Mouse (Mus musculus) cerebral cortex, adult 2 months (tissue): Measurements from ENCODE around the gene Scn4b.

Experiments used
- WGBS: fragments of 180-500 bp; shearing (Covaris S2); methylation state at CpG from one replicate; pipeline ENCODE4 v1.1.7; 2018; 5-methylcytosine and 5-hydroxymethylcytosine counted together

The Scn4b gene

DNA sequence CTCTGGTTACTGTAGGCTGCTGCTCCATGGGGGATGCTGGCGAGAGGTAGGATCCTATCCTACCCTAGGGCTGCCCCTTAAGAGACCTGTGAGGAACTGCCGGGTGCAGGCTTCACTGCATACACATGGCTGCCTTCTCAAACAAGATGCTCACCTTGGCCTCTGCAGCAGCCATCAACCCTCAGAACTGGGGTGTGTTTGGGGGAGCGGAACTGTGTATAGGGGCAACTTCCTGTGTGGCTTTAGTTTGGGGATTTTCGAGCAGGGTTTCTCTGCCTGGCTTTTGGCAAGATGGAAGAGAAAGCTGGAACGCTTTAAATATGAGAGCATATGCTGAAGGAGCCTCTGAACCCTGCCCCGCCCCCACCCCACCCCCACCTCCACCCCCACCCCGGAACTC, 11.3 kb upstream of the Scn4b start:
- 57% methylated on average over 7 of the region's 7 CpGs for WGBS

DNA sequence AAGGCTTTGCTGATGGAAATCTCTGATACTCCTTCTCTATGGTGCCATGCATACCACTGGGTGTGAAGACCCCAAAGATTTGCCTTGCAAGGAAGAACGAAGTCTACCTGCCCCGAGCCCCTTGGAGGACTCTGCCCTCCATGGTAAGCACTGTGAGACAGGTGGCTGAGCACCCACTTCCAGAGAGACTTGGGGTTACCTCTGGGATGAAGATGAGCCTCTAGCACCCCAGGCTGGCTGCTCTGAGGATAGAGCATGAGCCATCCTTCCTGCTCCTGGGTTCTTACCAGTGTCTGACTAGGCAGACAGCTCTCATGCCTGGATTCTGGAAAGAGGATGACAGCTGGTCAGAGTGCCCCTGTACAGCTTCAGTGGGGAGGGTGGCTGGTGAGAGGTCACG, 8.1 kb upstream of the Scn4b start:
- WGBS: 95% methylated on average over 3 of the region's 3 CpGs

DNA sequence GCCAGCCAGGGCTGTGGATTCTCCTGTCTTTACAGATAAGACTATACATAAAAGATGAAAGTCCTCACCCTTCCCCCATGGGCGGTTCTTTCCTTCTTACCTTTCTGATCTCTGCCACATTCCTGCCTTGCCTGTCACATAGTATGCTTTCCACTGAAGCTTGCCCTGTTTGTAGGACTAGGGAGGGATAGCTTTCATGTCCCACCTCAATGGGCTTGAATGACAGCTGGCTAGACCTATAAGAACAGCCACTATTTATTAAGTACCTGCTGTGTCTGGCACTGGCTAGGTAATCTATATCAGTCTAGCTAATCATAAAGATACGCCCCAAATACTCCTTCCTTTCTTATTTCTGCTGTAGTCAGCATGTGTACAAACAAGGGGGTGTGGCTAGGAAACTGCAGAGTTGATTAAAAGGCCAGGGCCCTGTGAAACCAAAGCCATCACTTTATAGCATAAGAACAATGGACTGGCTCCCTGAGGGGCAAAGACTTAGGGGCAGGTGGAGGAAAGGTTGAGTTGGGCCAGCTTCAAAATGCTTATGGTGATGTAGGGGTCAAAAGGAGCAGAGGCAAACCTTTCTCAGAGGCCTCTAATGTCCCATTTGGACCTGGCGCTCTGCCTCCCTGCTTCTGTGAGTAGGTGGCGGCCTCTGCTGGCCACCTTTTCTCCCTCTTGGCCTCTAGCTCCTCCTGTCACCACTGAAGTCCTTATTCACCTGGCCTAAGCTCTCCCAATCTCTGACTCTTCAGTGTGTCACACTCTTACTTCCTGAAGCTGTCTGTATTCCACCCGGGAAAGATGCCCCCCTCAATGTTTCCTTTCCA, 4.5 kb upstream of the Scn4b start:
- 46% methylated on average over 5 of the region's 5 CpGs for WGBS

DNA sequence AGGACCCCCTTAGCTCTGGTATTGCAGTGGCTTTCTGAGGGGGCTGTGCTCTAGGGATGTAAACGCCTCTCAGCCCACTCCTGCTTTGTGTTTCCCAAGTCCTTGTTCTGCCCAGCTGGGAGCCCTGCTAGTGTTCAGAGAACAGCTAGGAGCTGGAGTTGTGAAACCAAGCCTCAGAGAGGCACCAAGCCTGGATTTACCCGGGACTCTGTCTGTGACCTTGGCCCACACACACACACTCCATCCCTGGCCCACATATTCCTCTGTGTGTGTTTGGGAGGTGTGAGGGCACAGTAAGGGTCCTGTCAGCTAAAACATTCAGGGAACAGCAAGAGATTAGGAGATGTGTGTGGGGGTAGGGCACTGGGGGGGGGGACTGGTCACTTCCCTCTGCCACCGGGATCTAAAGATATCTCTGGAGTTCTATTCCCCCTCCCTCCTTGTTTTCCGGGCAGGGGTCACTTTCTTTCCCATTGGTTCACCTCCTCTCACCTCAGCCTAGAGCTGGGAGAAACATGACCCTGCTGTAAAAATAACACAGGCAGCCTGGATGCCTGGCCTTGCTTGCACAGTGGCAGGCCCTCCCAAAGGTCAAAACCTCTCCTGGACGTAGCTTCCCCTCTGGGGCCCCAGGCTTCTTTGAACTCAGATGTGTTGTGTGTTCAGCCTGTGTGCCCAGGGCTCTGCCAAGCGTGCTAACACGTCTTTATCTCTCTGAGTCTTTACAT, 1.6 kb upstream of the Scn4b start:
- WGBS: 51% methylated on average over 7 of the region's 7 CpGs

DNA sequence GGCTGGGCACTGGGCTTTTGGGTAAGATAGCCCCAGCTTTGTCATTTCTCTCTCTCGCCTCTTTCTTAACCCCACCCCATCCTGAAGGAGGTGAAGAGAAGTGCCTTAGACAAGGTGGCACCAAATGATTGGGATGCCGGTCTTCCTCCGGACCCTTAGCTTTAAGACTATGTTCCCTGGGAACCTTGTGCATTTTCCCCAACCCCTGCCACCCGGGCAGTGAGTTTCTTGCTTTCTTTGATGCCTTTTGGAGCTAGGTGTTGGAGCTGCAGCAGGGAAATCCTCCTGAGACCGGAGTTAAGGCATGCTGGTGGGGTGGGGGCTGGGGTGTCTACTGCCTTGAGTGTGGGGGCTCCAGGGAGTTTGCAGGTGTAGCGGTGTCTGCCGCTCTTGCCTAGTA, 887 bp downstream of the Scn4b start:
- 13% methylated on average over 7 of the region's 7 CpGs for WGBS

DNA sequence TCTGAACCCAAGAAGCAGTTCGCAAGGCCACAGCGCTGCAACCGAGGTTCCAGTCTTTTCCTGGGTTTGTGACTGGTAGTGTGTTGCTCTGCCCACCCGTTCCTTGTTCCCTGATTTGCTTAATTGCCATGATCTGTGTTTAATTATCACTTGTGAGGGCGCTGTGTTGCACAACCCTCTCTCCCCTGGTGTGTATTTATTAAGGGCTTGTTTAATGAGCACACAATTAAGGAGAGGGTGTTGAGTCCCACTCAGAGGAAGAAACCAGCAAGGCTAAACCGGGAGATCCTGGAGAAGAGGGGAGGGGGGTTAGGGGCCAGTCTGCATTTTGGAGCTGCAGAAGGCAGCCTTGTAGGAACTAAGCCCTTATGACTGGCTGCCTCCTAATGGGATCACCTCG, 2.8 kb downstream of the Scn4b start:
- 70% methylated on average over 7 of the region's 7 CpGs for WGBS

DNA sequence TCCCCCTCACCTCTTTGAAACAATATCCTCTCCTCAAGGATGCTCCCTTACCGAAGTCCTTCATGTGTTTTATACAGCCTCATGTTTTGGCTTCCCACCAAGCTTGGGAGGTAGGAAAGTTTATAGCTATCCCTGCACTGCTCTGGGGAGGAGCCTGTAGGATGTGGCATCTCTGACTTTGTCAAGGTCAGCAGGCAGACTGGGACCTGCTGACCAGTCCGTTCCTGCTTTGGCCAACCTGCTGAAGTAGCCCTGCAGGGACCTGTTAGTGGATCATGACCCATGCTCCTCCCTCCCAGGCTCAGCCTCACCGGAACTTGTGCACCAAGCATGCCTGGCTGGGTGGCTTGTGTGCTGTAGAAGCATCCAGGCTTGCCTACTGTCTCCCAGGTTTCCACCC, 4.5 kb downstream of the Scn4b start:
- WGBS: 54% methylated on average over 3 of the region's 3 CpGs

DNA sequence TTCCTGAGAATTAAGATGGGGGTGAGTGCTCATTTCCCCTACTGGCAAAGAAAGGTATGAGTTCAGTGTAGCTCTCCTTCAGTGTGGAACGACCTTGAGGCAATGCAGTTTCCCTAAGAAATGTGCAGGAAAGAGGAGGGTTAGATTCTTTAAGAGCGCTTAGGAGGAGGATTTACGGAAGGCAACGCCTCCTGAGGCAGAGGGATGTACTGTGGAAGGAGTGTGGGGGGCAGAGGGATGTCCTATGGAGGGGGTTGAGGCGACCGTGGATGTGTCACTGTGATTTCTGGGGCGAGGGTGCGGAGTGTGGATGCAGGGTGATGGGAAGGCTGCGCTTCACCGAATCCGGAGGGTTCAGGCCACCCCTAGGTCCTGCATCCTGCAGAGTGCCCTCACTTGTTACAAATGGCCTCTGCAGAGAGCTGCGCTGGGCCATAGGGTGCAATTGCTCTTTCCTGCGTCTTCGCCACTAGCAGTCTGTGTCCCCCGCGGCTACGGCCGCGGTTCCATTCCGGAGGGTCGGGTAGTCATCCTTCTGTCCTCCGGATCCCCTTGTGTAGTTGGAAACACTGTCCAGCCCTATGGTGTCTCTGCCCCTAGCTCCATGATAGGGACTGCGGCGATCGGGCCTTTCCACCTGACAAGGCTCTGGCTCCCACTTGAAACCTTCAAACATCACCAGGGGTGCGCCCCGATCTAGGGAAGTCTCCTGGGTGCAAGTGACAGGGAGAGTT, 7.5 kb downstream of the Scn4b start:
- WGBS: 3% methylated on average over 27 of the region's 27 CpGs

DNA sequence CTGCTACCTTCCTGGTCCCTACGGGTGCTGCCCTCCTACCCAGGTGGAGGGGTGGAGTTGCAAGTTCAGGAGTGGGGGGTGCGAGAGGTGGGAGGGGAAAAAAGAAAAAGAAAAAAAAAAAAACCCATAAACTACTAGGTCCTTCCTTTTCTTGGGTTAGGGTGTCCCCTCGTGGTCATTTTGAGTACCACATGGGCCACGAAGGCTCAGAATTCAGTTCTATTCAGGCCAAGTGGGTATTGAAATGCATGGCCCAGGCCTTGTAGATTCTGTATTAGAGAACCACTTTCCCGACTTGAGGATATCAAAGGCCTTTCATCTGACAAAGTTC, 8.0 kb downstream of the Scn4b start:
- WGBS: 3% methylated on average over 5 of the region's 5 CpGs

DNA sequence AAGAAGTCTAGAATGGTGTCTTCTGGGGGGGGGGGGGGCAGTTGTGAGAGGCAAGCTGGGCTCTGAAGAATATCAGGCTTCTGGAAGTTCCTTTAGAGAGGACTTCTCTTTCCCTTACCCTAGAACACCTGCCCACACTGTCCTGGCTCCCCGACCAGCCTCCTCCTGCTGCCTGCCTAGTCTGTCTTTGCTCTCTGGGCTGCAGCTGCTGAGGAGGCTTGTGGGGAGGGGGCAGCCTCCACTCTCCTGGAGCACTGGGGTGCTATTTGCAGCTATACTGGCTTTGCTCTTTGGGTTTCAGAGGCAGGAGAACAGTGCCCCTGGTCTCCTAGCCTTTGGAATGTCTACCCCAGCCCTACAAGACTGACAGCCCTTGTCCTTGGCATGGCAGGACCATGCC, 12.7 kb downstream of the Scn4b start:
- 56% methylated on average over 1 of the region's 1 CpGs for WGBS

DNA sequence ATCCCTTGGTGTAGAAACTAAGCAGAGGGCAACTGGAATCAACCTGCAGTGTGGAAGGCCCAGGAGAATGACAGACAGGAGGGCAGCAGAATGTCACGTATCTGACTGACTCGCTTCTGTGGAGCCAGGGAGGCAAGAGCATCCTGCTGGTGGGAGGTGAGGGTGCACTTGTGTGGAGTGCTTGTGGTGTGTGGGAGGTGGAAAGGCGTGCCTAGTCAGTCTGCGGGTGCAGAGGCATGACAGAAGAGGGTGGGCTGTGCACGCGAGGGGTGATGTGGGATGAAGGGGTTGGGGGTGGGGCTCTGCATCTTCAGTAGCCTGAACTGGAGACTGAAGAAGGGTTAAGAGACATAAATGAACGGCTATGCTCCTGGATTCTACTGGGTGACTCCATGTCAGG, 15.2 kb downstream of the Scn4b start:
- 53% methylated on average over 7 of the region's 7 CpGs for WGBS

DNA sequence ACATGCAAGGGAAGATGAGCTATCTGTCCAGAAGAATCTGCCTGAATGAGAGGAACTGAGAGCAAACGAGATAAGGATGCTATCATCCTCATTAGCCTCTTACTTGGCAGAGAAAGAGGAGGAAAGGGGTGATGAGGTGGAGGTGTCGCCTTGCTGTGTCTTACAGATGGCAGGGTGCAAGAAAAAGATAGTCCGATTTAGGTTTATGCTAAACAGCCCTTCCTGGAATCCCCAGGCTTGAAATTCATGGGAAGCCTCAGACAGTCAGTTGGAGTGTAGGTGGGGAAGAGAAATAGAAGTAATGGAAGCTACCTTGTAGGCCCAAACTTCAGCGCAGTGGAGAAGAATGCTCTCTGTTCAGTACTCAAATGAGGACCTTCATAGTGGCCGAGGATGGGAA, 29.7 kb downstream of the Scn4b start:
- 43% methylated on average over 5 of the region's 5 CpGs for WGBS

DNA sequence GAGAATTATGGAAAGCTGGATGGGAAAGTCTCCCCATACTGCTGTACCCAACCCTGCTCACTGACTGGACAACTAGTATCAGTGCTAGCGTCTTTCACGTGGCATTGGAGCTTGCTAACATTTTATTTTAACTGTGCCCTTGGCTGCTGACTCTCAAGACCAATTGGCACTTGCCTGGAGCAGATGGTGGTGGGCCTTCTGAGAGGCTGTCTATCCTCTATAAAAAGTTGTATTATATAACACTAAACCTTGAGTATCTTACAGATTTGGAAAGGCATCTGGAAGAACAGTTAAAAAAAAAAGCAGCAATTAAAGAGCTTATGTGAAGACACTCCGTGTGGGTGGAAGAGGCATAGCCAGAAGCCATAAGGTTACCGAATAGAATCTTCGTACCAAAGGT, 32.0 kb downstream of the Scn4b start:
- 48% methylated on average over 5 of the region's 5 CpGs for WGBS

DNA sequence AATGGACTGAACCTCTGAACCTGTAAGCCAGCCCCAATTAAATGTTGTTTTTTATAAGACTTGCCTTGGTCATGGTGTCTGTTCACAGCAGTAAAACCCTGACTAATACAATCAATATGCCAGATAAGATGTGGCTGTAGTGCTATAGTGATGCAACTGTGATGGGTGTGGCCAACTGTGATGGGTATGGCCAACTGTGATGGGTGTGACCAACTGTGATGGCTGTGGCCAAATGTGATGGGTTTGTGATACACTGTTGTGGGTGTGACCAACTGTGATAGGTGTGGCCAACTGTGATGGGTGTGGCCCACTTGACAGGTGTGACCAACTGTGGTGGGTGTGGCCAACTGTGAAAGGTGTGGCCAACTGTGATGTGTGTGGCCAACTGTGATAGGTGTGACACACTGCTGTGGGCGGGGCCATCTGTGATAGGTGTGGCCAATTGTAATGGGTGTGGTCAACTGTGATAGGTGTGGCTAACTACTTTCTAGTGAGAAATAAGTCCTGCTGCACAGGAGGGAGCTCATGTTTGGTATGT, 32.9 kb downstream of the Scn4b start:
- WGBS: 87% methylated on average over 1 of the region's 1 CpGs

DNA sequence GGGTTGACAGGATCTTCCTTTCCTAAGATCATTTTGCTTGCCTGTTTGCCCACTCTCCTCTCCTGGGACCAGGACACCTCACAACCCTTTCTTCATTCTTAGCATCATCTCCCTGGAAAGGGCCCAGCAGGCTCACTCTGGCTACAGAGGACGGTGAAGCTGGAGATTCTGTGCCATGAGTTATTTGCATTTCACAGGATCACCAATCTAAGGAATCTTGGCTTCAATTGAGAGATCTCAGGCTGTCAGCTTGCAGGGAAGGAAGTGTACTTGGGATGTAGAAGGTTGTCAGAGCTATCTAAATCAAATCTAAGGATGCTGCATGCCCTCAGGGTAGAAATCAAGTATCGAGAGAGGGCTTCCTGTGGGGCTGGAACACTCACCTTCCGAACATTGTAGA, 35.3 kb downstream of the Scn4b start:
- 57% methylated on average over 3 of the region's 3 CpGs for WGBS

DNA sequence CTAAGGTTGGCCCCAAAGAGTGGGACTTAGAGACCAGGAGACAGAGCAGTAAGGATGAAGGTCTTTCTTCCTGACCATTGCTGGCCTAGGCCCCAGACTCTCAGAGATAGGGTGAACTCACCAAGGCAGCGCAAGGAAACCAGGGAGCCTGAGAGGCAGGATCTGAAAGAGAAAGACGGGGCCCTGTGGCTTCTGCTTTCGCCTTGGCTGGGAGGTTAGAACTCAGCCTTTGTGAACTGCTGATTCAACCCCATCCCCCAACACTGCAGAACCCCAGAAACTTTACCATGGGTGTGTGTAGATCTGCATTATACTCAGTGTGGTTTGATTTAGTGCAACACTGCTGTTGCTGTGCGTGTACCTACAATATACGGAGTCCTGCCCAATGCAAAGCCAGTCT, 41.1 kb downstream of the Scn4b start:
- WGBS: 86% methylated on average over 5 of the region's 5 CpGs

DNA sequence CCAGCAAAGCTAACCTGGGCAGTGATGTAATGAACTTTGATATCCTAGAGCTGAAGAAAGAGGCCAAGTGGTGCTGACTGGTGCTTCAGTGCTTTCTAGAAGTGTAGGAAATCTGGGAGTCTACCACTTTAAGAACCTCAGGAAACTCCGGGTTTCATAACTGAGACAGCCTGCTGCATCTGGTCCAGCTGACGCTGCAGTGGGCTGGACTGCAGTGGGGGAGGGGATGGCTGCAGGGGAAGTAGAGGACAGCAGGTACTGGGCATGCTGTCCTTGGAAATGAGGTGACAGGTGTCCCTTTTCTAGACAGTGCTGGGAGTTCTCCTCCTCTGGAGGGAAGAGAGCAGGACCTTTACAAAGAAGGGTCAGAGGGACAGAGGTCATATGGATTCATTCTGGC, 43.6 kb downstream of the Scn4b start, which contains the start of gene BC049352:
Gene BC049352, plus strand, starts transcription at position 238 of the 400 bp plus-strand sequence.
- WGBS: 7% methylated on average over 2 of the region's 2 CpGs

DNA sequence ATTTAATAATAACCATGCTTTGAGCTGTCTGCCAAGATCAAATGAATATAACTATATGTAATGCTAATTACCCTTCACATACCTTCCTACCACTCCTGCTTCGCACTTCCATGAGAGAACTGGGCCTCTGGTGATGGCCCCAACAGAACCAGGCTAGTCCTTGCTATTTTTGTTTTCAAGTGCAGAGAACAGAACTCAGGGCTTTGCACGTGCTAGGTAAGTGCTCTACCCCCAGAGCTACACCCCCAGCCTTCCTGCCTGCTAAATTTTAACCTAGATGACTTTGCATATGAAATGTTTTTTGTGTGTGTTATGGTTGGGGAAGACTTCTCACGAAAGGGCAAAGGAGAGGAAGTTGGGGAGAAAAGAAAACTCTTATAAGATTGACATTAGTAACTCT, 44.3 kb downstream of the Scn4b start:
- WGBS: 37% methylated on average over 3 of the region's 3 CpGs

DNA sequence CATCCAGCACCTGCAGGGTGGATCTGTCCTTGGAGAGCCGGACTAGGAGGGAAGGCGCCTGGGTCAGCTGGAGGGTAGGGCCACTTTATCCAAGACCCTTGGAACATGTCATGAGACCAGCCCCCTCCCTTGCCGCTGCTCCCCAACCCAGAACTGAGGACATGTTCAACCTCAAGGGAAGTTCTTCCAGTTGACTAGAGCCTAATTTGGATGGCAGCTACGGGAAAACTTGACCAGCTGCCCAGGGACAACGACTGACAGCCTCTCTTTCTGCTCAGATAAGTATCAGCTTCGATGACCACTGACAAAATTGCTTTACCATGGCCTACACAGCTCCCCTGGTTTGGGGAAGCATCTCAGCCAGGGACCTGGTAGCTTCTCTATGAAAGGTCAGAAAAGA, 45.1 kb downstream of the Scn4b start:
- 78% methylated on average over 6 of the region's 6 CpGs for WGBS

DNA sequence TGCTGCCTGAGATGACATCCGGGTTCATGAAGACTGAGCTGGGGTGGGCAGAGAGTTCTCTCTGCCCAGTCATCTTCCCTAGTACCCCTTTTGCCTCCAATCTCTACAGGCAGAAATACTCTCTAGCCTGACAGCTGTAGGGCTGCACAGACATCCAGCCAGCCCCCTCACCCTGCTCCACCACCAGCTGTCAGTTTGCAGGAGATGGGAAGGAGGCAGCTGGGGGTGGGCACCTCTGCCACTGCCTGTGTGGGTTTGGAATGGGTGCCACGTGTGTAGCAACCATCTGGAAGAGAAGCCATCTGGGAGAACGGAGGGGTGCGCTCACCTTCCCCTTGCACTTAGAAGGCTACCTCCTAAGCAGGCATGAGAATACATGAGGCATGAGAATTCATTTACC, 47.1 kb downstream of the Scn4b start:
- 47% methylated on average over 4 of the region's 4 CpGs for WGBS

DNA sequence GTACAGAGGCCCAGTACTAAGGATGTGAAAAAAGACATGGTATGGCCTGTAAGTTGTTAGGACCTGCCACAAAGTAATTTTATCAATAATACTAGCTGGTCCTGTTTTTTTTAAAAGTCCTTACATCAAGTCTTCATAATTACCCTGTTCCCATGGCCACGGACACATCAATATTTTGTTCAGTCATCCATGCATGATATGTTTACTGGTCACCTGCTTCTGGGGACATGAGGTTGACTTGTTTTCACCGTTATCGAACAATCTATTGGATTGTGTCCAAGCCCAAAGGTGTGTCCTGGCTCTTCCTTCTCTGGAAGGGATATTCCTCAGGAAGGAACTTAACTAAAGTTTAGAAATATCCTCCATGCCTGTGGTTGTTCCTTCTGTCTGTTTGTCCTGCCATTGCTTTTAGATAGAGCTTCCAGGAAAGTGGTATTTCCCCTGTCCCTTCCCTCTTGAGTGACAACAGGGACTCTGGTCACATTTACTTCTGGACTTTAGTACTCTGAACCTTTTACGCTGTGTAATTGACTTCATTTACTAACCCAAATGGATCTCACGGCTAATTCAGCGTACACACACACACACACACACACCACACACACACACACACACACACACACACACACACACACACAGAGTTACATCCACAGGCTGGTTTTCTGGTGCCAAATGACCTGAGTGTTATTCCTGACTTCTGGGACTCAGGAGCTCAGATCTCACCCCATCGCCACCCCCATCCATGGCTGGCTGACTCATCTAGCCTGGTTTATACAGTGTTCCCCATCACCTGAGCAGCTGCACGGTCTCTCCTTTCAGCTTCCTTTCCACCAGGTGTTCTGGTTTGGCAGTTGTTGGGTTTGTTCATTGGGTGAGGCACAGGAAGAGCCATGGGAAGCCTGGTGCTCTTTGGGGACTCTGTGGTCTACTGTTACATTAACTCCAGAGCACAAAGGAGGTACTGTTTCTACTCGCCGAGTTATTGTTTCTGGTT, 50.7 kb downstream of the Scn4b start:
- 83% methylated on average over 10 of the region's 10 CpGs for WGBS
